Mouse (Mus musculus): Measurements from ENCODE around the gene Gm27027. TPM values are rescaled to one million over a fixed set of nuclear protein-coding genes. Genes with fewer than 3 reads are reported as not detected.

The Gm27027 gene
- not detected in 2 replicates for polyA plus RNA-seq (2014; fragmentation: Nextera tagmentation; extraction: Ambion mirVana)

DNA sequence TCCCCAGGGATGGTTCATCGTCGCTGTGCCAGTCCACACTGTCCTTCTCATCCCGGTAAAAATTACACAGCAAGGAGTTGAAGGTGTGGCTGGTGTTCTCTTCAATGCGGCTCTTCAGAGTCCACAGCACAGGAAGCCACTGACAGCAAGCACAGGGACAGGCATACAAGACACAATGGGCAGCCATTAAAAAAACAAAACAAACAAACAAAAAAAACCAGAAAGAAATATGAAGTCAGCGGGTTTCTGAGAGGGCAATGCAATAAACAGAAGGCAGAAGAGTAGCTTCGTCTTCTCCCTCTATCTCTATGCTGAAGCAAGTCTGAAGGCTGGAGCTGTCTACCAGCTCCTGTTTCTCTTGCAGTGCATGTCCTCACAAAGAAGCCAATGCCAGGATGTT, at the start of gene Gm27027:
Gene Gm27027, minus strand, starts transcription at position 101 of the 400 bp plus-strand sequence.
- DNase-seq (ENCODE audit: low spot score) (no peak), ATAC-seq (ENCODE audit: insufficient read depth, low FRiP score, low TSS enrichment) (no peak)
- 95% methylated on average over 6 of the region's 6 CpGs for WGBS
- Histone ChIP-seq H3K9ac (ENCODE audit: low read length) (no peak within 1 kb of the TSS), H3K4me3 (ENCODE audit: low read depth, low read length) (no peak within 1 kb of the TSS), H3K4me2 (ENCODE audit: low read depth) (no peak within 1 kb of the TSS), H3K9me3 (ENCODE audit: control insufficient read depth, low read length) (no peaks in the 10 kb centered on the region), H3K27ac (ENCODE audit: low read depth, low read length) (no peak within 1 kb of the TSS), H3K27me3 (ENCODE audit: control insufficient read depth, insufficient read depth, low read length) (no peaks in the 10 kb centered on the region), H3K4me1 (ENCODE audit: control insufficient read depth, insufficient read depth, low read length) (0 out of 2 replicates have a peak, but pooled peaks cover 2% of the 10 kb centered on the region), H3K36me3 (ENCODE audit: control insufficient read depth, insufficient read depth, low read length) (peaks cover 7% of the 10 kb centered on the region)

DNA sequence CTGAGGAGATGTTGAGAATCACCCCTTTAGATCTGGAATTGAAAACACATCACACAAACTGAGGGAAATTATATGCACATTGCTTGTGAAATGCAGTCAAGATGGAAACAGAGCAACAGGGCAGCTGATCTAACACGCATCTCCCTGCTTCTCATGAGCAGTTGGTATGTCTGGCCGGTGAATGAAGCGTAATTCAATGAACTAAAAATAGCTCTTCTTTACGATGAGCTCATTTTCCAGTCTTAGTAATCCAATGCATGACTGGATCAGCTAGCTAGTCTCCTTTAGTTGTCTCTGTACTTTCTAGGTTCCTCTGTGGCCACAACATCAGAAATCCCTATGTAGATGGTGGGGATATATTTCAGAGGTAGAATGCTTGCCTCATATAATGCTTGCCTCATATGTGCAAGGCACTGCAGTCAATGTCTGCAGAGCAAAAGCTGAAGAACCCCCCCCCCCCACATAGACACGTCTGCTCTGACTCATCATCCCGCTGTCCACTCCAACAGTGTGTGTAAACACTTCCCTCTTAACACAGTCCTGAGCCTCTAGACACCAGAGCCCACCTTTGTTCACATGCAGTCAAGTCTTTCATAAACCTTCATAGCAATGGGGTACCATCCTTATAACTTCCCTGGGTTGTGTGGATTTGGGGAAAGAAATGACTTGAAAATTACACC, 49.4 kb upstream of the Gm27027 start:
- DNase-seq (ENCODE audit: low spot score) = no peak
- no peak overlapping the region for H3K4me2 ChIP-seq (ENCODE audit: low read depth)
- H3K9ac ChIP-seq (ENCODE audit: low read length) = no peak overlapping the region
- H3K27me3 ChIP-seq (ENCODE audit: control insufficient read depth, insufficient read depth, low read length) = no peaks in the 10 kb centered on the region
- H3K36me3 ChIP-seq (ENCODE audit: control insufficient read depth, insufficient read depth, low read length) = no peaks in the 10 kb centered on the region
- H3K9me3 ChIP-seq (ENCODE audit: control insufficient read depth, low read length) = no peaks in the 10 kb centered on the region
- no peak for ATAC-seq (ENCODE audit: insufficient read depth, low FRiP score, low TSS enrichment)
- 85% methylated on average over 6 of the region's 6 CpGs for WGBS
- H3K27ac ChIP-seq (ENCODE audit: low read depth, low read length) = no peak overlapping the region
- H3K4me1 ChIP-seq (ENCODE audit: control insufficient read depth, insufficient read depth, low read length) = no peaks in the 10 kb centered on the region
- H3K4me3 ChIP-seq (ENCODE audit: low read depth, low read length) = no peak overlapping the region

DNA sequence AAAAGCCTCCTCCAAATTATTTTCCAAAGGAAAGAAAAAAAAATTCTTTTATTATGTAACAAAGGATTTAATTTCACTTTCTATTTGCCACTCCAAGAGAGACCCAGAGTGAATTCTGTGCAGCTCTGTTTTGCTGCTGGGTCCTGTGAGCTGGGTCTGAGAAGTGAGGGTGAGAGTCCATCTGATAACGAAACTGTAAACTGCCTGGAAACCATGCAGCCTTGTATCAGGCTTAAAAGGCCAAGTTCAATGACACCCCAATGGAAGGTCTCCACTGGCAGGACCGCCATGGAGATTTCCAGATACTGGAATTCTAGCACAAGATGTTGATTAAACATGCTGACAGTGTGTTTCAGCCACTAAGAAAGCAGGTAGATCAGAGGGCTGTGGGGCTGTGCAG, 48.0 kb upstream of the Gm27027 start:
- Histone ChIP-seq H3K9ac (ENCODE audit: low read length) (no peak overlapping the region), H3K9me3 (ENCODE audit: control insufficient read depth, low read length) (no peaks in the 10 kb centered on the region), H3K36me3 (ENCODE audit: control insufficient read depth, insufficient read depth, low read length) (peaks cover 6% of the 10 kb centered on the region), H3K27ac (ENCODE audit: low read depth, low read length) (no peak overlapping the region), H3K27me3 (ENCODE audit: control insufficient read depth, insufficient read depth, low read length) (no peaks in the 10 kb centered on the region), H3K4me1 (ENCODE audit: control insufficient read depth, insufficient read depth, low read length) (no peaks in the 10 kb centered on the region), H3K4me2 (ENCODE audit: low read depth) (no peak overlapping the region), H3K4me3 (ENCODE audit: low read depth, low read length) (no peak overlapping the region)
- DNase-seq (ENCODE audit: low spot score) (no peak), ATAC-seq (ENCODE audit: insufficient read depth, low FRiP score, low TSS enrichment) (no peak)
- WGBS = 90% methylated on average over 2 of the region's 2 CpGs

DNA sequence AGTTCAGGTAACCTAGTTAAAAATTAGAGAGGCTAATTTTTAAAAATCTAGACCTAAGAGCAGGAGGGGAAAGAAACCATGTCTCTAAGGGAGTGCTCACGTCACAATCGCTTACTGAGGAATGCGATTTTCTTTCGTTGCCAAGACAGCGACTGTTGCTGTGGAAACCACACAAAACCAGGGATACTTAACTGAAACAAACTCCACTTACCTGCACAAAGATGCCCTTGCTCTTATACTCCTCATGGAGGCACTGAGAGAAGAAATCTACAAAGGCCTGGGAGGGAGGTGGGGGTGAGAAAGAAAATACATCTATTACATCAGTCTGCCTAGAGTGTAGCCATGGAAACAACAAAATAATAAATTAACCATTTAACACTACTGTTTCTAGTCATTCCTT, 47.5 kb upstream of the Gm27027 start:
- H3K36me3 ChIP-seq (ENCODE audit: control insufficient read depth, insufficient read depth, low read length) = peaks cover 6% of the 10 kb centered on the region
- DNase-seq (ENCODE audit: low spot score) (peak; percentile 21), ATAC-seq (ENCODE audit: insufficient read depth, low FRiP score, low TSS enrichment) (no peak)
- no peak overlapping the region for H3K27ac ChIP-seq (ENCODE audit: low read depth, low read length)
- no peak overlapping the region for H3K4me3 ChIP-seq (ENCODE audit: low read depth, low read length)
- H3K9ac ChIP-seq (ENCODE audit: low read length) = no peak overlapping the region
- H3K9me3 ChIP-seq (ENCODE audit: control insufficient read depth, low read length) = no peaks in the 10 kb centered on the region
- 70% methylated on average over 5 of the region's 5 CpGs for WGBS
- no peaks in the 10 kb centered on the region for H3K4me1 ChIP-seq (ENCODE audit: control insufficient read depth, insufficient read depth, low read length)
- no peak overlapping the region for H3K4me2 ChIP-seq (ENCODE audit: low read depth)
- H3K27me3 ChIP-seq (ENCODE audit: control insufficient read depth, insufficient read depth, low read length) = no peaks in the 10 kb centered on the region

DNA sequence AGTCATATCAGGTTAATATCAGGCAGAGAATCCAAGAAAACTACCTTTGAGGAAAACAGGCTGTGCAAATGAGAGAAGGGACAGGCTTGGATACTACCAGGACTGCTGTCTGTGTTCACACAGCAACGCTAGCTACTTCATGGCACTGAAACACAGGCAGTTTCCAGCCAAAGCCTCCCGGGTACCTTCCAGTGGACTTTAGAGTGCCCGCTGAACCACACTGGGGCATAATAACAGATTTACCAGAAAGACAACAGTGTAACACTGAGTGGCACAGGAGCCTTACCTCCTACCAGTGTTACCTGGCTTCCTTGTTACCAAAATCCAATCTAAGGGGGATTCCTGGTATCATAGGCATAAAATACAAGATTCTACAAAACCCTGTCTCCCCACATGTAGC, 46.3 kb upstream of the Gm27027 start:
- ATAC-seq (ENCODE audit: insufficient read depth, low FRiP score, low TSS enrichment) = no peak
- H3K4me2 ChIP-seq (ENCODE audit: low read depth) = no peak overlapping the region

DNA sequence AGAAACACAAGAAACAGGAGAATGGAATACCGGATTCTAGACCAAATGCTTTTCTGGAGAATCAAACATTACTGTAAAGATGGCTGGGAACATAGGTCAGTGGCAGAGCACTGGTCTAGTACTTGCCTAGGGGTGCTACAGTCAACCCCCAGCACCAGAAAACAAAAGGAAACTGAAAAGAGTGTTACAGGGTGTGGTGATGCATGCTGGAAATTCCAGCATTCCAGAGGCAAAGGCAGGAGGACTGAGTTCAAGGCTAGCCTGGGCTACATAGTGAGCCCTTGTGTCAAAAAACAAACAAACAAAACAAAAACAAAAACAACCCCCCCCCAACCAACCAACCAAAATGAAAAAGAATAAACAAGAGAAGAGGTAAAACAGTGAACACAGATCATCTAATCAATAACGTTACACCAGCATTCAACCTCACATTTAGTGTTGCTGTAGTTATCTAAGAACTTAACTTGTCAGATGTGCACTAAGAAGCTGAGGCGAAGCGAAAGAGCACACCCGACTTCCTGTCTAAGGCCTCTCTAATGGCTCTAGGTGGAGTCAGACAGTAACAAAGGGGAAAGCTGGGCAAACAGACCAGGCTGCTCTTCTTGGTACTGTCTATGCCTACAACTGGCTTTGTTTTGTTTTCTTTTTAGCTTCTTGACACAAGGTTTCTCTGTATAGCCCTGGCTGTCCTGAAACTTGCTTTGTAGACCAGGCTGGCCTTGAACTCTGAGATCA, 44.4 kb upstream of the Gm27027 start:
- ATAC-seq (ENCODE audit: insufficient read depth, low FRiP score, low TSS enrichment) (no peak), DNase-seq (ENCODE audit: low spot score) (no peak)
- Histone ChIP-seq H3K4me3 (ENCODE audit: low read depth, low read length) (no peak overlapping the region), H3K4me1 (ENCODE audit: control insufficient read depth, insufficient read depth, low read length) (no peaks in the 10 kb centered on the region), H3K36me3 (ENCODE audit: control insufficient read depth, insufficient read depth, low read length) (peaks cover 6% of the 10 kb centered on the region), H3K9ac (ENCODE audit: low read length) (no peak overlapping the region), H3K4me2 (ENCODE audit: low read depth) (no peak overlapping the region), H3K9me3 (ENCODE audit: control insufficient read depth, low read length) (no peaks in the 10 kb centered on the region), H3K27me3 (ENCODE audit: control insufficient read depth, insufficient read depth, low read length) (no peaks in the 10 kb centered on the region), H3K27ac (ENCODE audit: low read depth, low read length) (no peak overlapping the region)
- 94% methylated on average over 5 of the region's 5 CpGs for WGBS

More for the DNA sequence above, 46.3 kb upstream of the Gm27027 start:
- no peak overlapping the region for H3K9ac ChIP-seq (ENCODE audit: low read length)
- no peak overlapping the region for H3K27ac ChIP-seq (ENCODE audit: low read depth, low read length)
- 97% methylated on average over 3 of the region's 3 CpGs for WGBS
- peaks cover 6% of the 10 kb centered on the region for H3K36me3 ChIP-seq (ENCODE audit: control insufficient read depth, insufficient read depth, low read length)
- no peak overlapping the region for H3K4me3 ChIP-seq (ENCODE audit: low read depth, low read length)
- H3K4me1 ChIP-seq (ENCODE audit: control insufficient read depth, insufficient read depth, low read length) = no peaks in the 10 kb centered on the region
- no peaks in the 10 kb centered on the region for H3K27me3 ChIP-seq (ENCODE audit: control insufficient read depth, insufficient read depth, low read length)
- DNase-seq (ENCODE audit: low spot score) = no peak
- no peaks in the 10 kb centered on the region for H3K9me3 ChIP-seq (ENCODE audit: control insufficient read depth, low read length)

DNA sequence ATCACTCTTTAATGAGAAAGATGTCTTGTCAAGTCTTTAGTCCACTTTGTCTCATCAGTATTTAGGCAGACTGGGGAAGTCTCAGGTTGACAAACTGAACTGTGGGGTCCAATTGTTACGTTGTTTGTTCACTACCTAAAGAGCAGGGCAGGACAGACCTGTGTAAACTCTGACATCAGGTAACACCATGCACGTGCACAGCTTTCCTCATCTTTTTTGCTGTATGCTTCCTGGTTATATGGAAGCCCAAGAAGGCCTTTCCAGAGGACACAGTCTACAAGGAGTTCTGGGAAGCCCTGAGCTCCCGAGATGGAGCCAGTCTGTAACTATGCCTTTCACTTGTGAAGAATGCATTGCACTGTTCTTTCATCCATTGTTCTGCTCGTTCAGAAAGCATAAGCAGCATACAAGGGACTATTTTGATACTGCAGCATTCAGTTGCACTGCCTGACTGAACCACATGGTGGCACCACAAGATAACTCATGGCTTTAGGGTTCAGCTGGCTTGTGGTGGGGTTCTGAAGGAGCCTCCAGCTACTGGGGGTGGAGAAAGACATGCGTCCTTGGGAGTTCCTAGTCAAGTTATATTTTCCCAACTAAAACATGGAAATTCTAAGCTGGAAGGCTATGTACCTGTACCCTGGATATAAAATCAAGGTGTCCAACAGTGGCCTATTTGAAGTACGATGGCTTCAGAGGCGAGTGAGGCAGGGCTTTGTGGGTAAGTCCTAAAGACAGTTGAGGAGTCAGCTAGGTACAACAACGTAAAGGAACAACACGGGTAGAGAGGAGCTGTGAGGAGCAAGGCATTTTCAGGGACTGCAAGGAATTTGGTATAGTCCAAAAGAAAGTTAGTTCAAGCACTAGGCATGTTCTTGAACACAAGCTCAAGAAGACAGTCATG, 39.5 kb upstream of the Gm27027 start:
- H3K9me3 ChIP-seq (ENCODE audit: control insufficient read depth, low read length) = no peaks in the 10 kb centered on the region
- H3K36me3 ChIP-seq (ENCODE audit: control insufficient read depth, insufficient read depth, low read length) = peaks cover 6% of the 10 kb centered on the region
- DNase-seq (ENCODE audit: low spot score) (peak; percentile 74), ATAC-seq (ENCODE audit: insufficient read depth, low FRiP score, low TSS enrichment) (no peak)
- H3K9ac ChIP-seq (ENCODE audit: low read length) = no peak overlapping the region
- H3K4me1 ChIP-seq (ENCODE audit: control insufficient read depth, insufficient read depth, low read length) = no peaks in the 10 kb centered on the region
- no peaks in the 10 kb centered on the region for H3K27me3 ChIP-seq (ENCODE audit: control insufficient read depth, insufficient read depth, low read length)
- 74% methylated on average over 9 of the region's 9 CpGs for WGBS
- H3K27ac ChIP-seq (ENCODE audit: low read depth, low read length) = no peak overlapping the region
- H3K4me2 ChIP-seq (ENCODE audit: low read depth) = no peak overlapping the region
- H3K4me3 ChIP-seq (ENCODE audit: low read depth, low read length) = no peak overlapping the region

DNA sequence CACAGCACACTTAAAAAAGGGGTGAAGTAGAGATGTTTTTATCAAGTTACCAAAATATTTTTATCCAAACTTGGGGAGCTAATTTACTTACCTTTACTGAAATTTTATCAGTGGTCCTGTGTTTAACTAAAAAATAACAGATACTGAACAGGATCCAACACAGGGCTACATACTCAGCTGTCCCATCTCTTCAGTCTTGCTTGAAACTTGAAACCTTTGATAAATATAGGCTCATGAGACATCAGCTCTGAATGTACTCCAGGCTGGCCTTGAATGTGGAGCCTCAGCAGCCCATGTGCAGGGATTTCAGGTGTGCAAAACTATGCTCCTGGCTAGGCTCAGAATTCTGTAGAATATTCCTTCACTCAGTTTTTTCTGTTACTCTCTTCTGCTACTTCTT, 34.4 kb upstream of the Gm27027 start:
- no peak for DNase-seq (ENCODE audit: low spot score)
- Histone ChIP-seq H3K9ac (ENCODE audit: low read length) (no peak overlapping the region), H3K4me1 (ENCODE audit: control insufficient read depth, insufficient read depth, low read length) (no peaks in the 10 kb centered on the region), H3K4me3 (ENCODE audit: low read depth, low read length) (no peak overlapping the region), H3K4me2 (ENCODE audit: low read depth) (no peak overlapping the region), H3K27ac (ENCODE audit: low read depth, low read length) (no peak overlapping the region), H3K27me3 (ENCODE audit: control insufficient read depth, insufficient read depth, low read length) (no peaks in the 10 kb centered on the region), H3K9me3 (ENCODE audit: control insufficient read depth, low read length) (no peaks in the 10 kb centered on the region), H3K36me3 (ENCODE audit: control insufficient read depth, insufficient read depth, low read length) (no peaks in the 10 kb centered on the region)
- no peak for ATAC-seq (ENCODE audit: insufficient read depth, low FRiP score, low TSS enrichment)

Measured in neural tube, embryonic 11.5 days (tissue).